Mouse (Mus musculus) megakaryocyte-erythroid progenitor cell, adult 5-6 weeks (primary cell): ENCODE results near the gene Ugt2a1. TPM values are rescaled to one million over a fixed set of nuclear protein-coding genes. Genes with fewer than 3 reads are reported as not detected.
"Not testable (repeated sequence)": the region's sequence is repeated elsewhere in the genome, so short reads cannot be mapped to it uniquely, and the experiment has no call there.

ENCODE experiments used
- ATAC-seq: replicated peaks from 2 replicates; pipeline ENCODE4 v1.8.0; 2016; ENCODE audit warnings: mild to moderate bottlenecking, inconsistent platforms; ENCODE audit not compliant: severe bottlenecking, poor library complexity, low FRiP score, low TSS enrichment
- total RNA-seq, 2 experiments: library from RNA; stranded (forward) in 1 of 2; stranded (reverse) in 1 of 2; fragments of 200-1000, 215-1000 nt in 1 of 2; fragments of >200 nt in 1 of 2; fragmentation: Nextera tagmentation in 1 of 2; gene quantifications; 2 replicates each; pipeline ENCODE4 v1.2.3; 2014 to 2017

The Ugt2a1 gene
- total RNA-seq (2014; fragmentation: Nextera tagmentation), result not detected in 2 replicates
- not detected in 2 replicates for total RNA-seq (2017)

DNA sequence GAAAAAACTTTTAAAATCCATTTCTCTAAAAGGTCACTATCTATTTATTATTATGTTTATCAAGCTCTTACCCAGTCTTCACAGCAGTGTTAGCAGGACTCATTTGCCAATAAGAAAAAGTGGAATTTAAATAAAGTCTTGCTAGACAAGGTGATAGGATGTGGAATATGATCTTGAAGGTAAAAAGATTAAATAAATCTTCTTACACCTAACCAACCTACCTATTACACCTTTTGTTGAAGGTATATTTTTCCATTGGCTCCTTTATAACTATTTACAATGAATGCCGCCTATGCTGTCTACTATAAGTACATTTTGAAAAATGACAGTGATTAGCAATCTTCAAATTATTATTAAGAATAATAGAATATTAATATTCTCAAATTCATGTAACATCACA is at the start of gene Ugt2a1:
Gene Ugt2a1, minus strand, starts transcription at position 101 of the 400 bp plus-strand sequence.
- ATAC-seq, result no peak

DNA sequence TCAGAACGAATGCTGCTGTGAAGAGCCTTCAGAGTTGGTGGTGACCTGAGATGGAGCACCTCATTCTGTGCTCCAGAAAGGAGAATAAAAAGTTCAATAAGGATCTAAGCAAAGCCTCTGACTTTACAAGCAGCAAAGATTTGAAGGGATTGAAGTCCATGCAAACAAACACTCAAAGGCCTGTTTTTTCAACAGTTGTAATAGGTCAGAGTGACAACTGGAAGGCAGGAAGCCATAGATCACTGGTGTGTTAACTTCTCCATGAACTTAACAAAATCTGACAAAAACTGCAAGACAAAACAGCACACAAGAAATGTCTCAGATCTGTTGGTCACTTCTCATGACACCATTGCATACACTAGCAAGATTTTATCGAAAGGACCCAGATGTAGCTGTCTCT is 47.4 kb upstream of the Ugt2a1 start, which contains the start of gene Sult1b1:
Gene Sult1b1, minus strand, starts transcription at position 85 of the 400 bp plus-strand sequence.
- no peak for ATAC-seq

DNA sequence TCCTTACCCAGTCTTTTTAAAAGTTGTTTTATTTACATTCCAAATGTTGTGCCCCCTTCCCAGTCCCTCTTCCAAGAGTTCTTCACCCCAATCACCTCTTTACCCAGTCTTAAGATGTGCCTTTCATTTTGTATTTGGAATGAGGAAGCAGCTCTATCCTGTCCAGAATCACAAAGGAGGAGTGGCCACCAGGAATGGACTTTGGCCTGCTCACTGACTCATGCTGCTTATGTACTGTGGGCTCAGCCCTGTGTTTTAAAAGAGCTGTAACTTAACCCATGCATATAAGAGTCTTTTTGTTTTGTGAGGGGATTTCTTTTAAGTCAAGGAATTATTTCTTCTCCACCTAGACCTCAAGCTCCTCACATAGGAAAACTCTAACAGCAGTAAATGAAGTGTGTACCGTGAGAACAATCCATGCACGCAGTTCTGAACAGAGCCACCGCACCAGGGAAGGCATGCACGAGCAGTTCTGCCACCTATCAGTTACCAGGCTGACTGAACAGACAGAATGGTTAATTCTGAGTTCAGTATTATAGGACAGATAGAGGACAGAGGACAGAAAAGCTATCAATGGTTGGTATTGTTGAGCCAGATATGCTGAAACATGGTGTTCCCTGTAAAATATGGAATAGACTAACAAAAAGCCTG is 45.4 kb upstream of the Ugt2a1 start:
- no peak for ATAC-seq

DNA sequence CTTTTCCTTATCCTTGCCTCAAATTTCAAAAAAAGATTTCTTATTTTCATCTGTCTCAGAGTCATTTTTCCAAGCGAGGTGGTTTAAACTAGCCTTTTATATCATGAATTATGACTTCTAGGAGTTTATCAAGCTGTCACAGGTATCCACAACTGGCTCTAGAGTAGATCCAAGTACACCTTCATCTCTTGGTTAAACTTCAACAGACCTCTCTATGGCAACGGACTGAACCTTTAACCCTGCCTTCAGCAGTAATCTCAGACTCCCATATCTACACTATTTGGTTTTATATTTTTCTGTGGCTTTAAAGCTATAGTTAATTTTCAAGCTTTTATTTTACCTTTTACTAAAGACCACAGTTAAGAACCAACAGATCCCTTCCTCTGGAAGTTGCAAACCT is 41.6 kb upstream of the Ugt2a1 start:
- no peak for ATAC-seq

DNA sequence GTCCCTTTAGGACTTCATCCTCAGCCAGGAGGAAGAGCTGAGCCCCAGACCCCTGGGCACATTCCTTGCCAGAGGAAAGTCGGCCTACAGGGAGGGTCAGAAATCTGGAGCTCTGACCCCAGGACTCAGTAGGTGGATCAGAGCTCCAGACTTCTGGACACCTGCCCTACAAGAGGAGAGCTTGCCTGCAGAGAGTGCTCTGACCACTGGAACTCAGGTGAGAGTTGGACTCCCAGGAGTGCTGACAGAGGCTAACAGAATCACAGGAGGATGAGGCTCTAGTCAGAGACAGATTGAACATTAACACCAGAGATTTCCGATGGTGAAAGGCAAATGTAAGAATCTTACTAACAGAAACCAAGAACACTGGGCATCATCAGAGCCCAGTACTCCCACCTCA is 32.9 kb upstream of the Ugt2a1 start:
- not testable (repeated sequence) for ATAC-seq

DNA sequence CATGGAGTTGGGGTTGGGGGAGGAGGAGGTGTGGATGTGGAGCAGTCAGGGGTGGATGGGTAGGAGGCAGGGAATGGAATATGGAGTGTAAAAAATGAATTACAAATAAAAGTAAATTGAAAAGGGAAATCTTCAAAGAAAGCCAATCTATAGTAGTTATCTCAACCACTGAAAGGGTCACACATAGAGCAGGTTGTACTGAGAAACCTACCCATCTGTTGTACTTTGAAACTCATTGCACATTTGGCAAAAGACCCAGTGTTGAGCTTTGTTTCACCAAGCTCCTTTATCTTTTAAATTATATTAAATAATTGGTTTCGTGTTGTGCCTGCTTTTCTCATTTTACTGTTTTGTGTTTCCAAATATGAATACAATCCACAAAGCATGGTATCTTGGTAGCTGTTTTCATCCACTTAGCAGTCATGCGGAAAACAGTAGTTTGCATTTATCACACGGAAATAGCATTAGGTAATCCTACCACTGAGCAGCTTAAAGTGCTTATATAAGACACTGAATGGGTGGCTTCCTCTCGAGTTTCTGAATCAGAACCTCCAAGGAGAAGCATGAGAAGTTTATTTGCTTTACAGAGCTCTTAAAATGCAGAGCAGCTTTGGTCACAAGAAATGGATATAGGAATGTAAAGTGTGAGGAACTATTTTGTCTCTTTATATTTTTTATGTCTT is 15.2 kb upstream of the Ugt2a1 start:
- ATAC-seq, result no peak

DNA sequence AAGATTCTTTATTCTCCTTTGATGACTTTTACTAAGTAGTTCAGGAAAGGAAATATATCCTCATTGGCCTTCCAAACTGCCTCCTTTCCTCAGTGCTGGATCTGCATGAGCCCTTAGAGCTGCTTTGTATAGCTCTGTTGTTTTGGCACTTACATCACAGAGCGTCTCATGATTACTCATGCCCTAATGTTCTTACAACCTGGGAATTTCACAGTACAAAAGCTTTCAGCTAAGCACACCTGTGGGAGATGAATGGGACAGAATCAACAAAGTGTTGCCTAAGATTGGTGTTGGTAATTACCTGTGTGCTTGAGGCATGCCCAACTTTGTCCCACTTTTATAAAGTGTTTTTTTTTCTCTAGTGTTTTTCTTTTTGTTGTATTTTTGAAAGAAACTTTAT is 12.0 kb upstream of the Ugt2a1 start:
- no peak for ATAC-seq

DNA sequence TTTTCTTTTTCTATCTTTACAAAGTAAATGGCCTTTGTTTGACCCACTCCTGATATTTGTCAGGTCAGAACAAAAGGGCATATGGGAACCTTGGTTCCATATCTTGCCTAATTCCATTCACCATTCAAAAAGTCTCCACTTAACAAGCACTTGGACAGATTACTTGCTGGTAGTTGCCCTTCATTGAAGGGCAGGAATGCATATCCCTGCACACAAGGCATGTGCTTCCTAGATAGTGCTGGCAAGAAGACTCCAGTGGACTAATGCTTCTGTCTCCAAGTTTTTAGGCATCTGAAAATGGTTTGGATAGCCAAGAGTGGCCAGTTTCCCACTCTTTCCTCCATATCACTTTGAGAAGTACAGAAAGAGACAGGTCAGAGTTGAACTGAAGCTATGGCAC is 8.7 kb upstream of the Ugt2a1 start:
- no peak for ATAC-seq

DNA sequence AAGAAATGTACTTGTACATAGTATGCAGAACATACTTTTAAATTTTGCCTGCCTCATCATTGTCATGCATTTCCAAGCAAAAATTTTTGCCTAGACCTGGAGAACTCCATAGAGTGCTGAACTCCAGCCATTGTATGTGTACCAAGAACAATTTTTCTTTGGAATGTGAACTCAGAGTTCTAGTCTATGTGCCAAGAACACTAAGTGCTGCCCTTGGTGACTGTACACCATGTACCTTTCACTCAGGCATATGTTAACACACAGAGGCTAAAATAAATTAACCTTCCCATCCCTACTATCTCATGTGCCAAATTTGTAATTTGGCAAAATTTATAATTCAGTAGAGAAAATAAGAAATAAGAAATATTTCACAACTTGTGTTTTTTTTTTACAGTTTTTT is 8.3 kb upstream of the Ugt2a1 start:
- no peak for ATAC-seq

DNA sequence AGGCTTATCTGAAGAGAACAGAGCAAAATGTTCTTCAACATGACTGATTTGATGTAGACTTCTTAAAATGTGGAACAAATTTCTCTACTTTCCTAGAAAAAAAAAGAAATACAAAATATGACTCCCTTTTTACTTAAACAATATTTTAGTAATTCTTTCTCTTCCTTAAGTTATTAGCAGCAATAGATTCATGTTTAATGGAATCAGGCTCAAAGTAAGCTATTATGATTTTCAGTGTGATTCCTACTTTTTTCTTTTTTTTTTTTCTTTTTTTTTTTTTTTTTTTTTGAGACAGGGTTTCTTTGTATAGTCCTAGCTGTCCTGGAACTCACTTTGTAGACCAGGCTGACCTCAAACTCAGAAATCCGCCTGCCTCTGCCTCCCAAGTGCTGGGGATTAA is 4.0 kb downstream of the Ugt2a1 start, which contains the start of gene Gm43638:
Gene Gm43638, minus strand, starts transcription at position 101 of the 400 bp plus-strand sequence.
- ATAC-seq, result not testable (repeated sequence)

DNA sequence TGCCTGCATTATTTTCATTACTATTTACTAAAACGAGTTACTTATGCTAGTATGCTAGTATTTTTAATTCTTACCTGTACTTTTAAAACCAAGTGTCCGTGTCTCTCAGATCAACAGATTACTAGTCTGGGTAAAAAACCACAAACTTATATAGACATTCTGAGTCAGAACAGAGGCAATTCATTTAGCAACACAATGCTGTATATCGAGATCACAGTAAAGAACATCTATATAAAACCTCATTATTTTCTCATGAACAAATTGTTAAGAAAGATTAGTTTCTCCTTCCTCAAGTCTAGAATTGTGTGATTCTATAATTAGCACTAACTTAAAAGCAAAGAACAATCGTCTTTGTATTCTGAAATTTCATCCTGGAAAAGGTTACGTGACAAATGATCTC is 8.5 kb downstream of the Ugt2a1 start, which contains the start of gene Ugt2a2:
Gene Ugt2a2, minus strand, starts transcription at position 101 of the 400 bp plus-strand sequence.
- ATAC-seq, result no peak

DNA sequence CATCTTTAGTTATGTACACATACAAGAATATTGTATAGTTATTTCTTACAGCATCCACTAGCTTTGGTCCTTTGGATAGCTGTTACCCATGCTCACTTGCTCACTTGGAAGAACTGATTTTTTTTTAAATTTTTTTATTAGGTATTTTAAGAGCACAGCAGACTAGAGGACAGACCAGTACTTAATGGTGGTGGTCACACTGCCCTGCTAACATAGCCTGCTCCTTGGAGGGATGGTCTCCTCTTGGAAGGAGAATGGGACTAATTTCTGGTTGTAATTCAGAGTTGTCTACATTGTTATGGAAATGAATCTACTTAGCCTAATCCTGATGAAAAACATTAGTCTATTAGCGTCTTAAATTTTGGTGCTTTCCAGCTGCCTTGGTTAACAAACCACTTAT is 31.9 kb downstream of the Ugt2a1 start:
- no peak for ATAC-seq

DNA sequence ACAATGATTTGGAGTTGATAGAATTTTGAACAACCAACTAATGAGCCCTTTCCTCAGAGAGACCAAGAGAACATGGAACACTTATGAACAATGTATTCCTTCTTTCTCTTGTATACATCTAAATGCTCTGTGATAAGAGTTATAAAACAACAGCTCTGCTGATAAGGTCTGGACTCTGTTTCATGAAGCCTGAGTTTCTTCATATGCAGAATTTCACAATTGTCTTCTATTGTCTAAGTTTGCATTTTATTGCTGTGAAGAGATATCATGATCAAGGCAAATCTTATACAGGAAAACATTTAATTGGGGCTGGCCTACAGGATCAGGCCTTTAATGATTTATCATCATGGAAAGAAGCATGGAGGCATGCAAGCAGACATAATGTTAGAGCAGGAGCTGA is 33.0 kb downstream of the Ugt2a1 start:
- ATAC-seq, result no peak

DNA sequence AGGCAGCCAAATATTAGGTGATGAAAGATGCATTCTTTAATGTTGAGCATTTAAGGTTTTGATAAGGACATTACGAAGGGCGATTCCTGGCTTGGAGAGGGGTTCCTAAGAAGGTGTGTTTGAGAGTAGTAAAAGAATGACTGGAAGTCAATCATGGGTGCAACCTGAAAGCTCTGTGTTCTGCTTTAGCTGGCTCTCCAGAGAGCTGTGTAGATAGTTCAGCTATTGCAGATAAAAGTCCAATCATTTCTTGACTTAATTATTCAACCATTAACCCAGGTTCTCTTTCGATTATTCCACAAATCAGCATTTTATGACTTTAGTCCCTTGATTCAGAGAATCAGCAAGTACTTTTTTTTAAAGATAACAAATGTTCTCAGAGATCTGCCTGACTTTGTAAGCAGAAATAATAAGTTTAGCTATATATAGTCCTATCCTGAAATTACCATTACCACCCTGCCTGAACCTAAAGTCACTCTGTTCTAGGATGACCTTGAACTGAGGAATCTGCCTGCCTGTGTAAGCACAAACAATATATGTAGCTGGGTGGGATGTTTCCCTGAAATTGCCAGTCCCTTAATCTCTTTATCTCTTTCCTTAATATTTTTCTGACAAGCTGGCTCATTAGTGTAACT is 34.3 kb downstream of the Ugt2a1 start:
- ATAC-seq, result no peak

DNA sequence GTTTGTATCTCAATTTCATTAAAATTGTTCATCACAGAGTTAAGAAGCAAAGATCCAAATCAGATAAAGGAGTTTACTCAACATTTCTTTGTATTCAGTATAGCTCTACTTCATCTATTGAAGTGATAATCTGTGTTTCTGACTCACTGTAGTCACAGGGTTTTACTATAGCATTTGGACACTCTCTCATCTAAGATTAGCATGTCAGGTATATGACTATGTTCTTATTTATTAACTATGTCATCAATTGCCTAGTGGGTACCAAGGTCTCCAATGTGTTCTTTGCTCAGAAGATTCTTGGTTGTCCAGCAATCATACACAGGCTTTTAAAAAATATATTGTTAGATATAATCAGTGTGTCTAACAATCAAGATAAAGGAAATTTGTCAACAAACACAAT is 35.2 kb downstream of the Ugt2a1 start:
- no peak for ATAC-seq

DNA sequence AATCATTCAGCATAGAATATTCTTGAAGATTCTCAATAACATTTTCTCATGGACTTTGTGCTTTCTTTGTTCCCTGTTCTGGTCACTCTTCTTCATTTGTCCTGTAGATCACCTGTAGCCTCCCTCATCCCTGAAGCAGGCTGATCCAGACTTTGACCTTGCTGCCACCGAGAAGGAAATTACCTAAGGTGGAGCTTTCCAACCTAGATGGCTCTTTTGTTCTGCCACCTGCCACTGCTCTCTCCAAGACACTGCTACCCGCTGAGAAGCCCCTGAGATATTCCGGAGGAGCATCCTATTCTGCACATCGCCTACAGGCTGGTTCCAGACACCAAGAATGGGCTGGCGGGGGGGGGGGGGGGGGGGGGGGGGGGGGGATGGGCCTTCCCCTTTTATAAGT is 38.2 kb downstream of the Ugt2a1 start:
- ATAC-seq, result not testable (repeated sequence)

DNA sequence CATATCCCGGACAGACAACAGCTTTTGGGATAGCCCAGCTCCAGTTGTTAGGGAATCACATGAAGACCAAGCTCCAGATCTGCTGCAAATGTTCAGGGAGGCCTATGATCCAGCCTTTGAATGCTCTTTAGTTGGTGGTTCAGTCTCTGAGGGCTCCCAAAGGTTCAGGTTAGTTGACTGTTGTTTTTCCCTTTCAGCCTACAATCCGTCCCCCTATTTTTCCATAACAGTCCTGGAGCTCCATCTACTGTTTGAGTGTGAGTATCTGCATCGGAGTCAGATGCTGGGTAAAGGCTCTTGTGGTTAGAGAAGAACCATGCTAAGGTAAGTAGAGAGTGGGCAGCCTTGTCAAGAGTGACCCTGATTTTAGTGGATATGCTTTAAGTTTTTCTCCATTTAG is 54.4 kb downstream of the Ugt2a1 start:
- ATAC-seq, result no peak

DNA sequence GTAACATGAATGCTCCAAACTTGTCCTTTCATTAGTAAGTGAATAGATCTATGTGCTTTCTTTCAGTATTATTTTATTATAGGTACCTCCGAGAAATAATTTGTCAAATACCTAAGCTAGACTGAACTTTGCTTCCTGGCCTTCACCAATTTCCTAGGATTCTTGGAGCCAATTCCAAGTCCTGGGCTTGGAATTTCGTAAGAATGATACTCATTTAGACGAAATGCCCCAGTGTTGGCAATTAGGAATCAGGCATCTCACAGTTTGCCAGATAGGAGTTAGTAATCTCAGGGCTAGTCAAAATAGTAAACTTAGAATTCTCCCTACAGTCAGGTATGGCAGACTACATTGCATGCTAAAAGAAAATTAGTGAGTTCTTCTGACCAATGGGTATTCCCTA is 65.0 kb downstream of the Ugt2a1 start:
- ATAC-seq, result no peak

DNA sequence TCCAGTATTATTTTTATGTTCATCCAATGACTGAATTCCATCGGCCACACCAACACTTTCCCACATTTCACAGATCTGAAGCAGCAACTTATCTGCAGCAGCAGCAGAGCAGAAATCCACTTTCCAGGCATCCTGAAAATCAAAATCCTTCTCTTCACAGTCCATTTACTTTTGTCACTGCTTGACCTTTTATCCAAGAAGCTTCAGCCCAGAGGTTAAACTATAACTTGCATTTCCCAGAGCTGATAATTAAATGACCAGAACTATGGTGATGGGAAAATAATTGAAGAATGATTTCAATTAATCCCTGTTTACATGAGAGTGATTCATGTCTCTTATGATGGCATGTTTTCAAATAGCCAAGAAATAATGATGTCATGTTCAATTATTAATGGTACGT is 66.6 kb downstream of the Ugt2a1 start, which contains the start of gene Ugt2b38:
Gene Ugt2b38, minus strand, starts transcription at position 163 of the 400 bp plus-strand sequence.
- ATAC-seq, result not testable (repeated sequence)
